Mouse (Mus musculus) heart, postnatal 0 days (tissue): ENCODE results near the gene Rmnd5a.

ENCODE experiments used
- CTCF ChIP-seq: IDR thresholded peaks from 2 replicates; pipeline ENCODE4 v1.5.1; 2016; ENCODE audit warnings: antibody characterized with exemption, control low read depth, low read depth
- EP300 ChIP-seq: IDR thresholded peaks from 2 replicates; pipeline ENCODE4 v1.6.1; 2016; ENCODE audit warnings: antibody characterized with exemption, low read depth

- TF ChIP-seq CTCF (no peak), EP300 (no peak)
Measured at GRCm38 (mm10) chr6:71471830-71472520, 31.5 kb upstream of the Rmnd5a start.
